Mouse (Mus musculus) liver, postnatal 0 days (tissue): ENCODE measurements at regions not wholly inside any gene's neighbourhood (a gene's known extent, or its start where the extent isn't known, plus 50 kb on each side); places are given as distances from the start of the nearest gene placed in this dataset.

ENCODE experiments used
- ATAC-seq: fragments of 200-750 bp; cut with Nextera tagmentation; 2 replicates; pipeline ENCODE4 v1.8.0; 2017; ENCODE audit warnings: mild to moderate bottlenecking, moderate library complexity
- DNase-seq: peaks from one replicate; pipeline ENCODE4 v3.0.0-alpha.2; 2016
- H3K27ac ChIP-seq: fragments of 300-500 bp; sonication (generic); 2 replicates; pipeline ENCODE4 v1.5.1; 2014; ENCODE audit warnings: antibody characterized with exemption, moderate library complexity, mild to moderate bottlenecking, low read depth
- H3K27me3 ChIP-seq: fragments of 300-500 bp; sonication (generic); 2 replicates; pipeline ENCODE4 v1.6.1; 2014; ENCODE audit warnings: low read length, control low read depth, mixed read lengths; ENCODE audit not compliant: insufficient read depth
- H3K36me3 ChIP-seq: fragments of 300-500 bp; sonication (generic); replicated peaks from 2 replicates; pipeline ENCODE4 v1.6.1; 2014; ENCODE audit warnings: mild to moderate bottlenecking, control low read depth, low read length, moderate library complexity, mixed read lengths; ENCODE audit not compliant: insufficient read depth
- H3K4me1 ChIP-seq: fragments of 300-500 bp; sonication (generic); 2 replicates; pipeline ENCODE4 v1.6.1; 2014; ENCODE audit warnings: antibody characterized with exemption, mild to moderate bottlenecking, control low read depth; ENCODE audit not compliant: insufficient read depth
- H3K4me2 ChIP-seq: fragments of 300-500 bp; sonication (generic); 2 replicates; pipeline ENCODE4 v1.6.1; 2014; ENCODE audit warnings: low read depth, mild to moderate bottlenecking, low read length, moderate library complexity, mixed read lengths
- H3K4me3 ChIP-seq: fragments of 300-500 bp; sonication (generic); 2 replicates; pipeline ENCODE4 v1.5.1; 2014; ENCODE audit warnings: low read depth, low read length
- H3K9ac ChIP-seq: fragments of 300-500 bp; sonication (generic); replicated peaks from 2 replicates; pipeline ENCODE4 v1.6.1; 2014; ENCODE audit warnings: mild to moderate bottlenecking, moderate library complexity
- H3K9me3 ChIP-seq: fragments of 300-500 bp; sonication (generic); 2 replicates; pipeline ENCODE4 v1.6.1; 2016; ENCODE audit warnings: mild to moderate bottlenecking, control low read depth, low read length, mixed read lengths
- CTCF ChIP-seq: sonication (generic); IDR thresholded peaks from 2 replicates; pipeline ENCODE4 v1.5.1; 2016; ENCODE audit warnings: antibody characterized with exemption, low read depth
- EP300 ChIP-seq: IDR thresholded peaks from 2 replicates; pipeline ENCODE4 v1.6.1; 2016; ENCODE audit warnings: antibody characterized with exemption, low read depth, mild to moderate bottlenecking
- WGBS: fragments of 180-500 bp; shearing (Covaris S2); extraction: QIAGEN DNeasy Blood & Tissue Kit; methylation state at CpG from one replicate; pipeline ENCODE4 v1.1.7; 2014; ENCODE audit not compliant: insufficient replicate concordance; 5-methylcytosine and 5-hydroxymethylcytosine counted together

GRCm38 (mm10) chr17:68112763-68113330 is 108.9 kb upstream of the Arhgap28 start:
- Histone ChIP-seq H3K4me1 (no peaks in the 10 kb centered on the region), H3K27ac (no peak overlapping the region), H3K9ac (no peak overlapping the region), H3K27me3 (no peaks in the 10 kb centered on the region), H3K4me2 (no peak overlapping the region), H3K36me3 (no peaks in the 10 kb centered on the region), H3K4me3 (no peak overlapping the region), H3K9me3 (no peaks in the 10 kb centered on the region)
- WGBS, result 76% methylated on average over 5 of the region's 5 CpGs
- ATAC-seq (no peak), DNase-seq (no peak)
- TF ChIP-seq EP300, result no peak
- TF ChIP-seq CTCF, result no peak

GRCm38 (mm10) chr17:68115599-68115998 is 111.7 kb upstream of the Arhgap28 start:
- H3K9me3 ChIP-seq, result no peaks in the 10 kb centered on the region
- H3K27me3 ChIP-seq, result no peaks in the 10 kb centered on the region
- no peak overlapping the region for H3K27ac ChIP-seq
- H3K4me2 ChIP-seq, result no peak overlapping the region
- H3K4me1 ChIP-seq, result no peaks in the 10 kb centered on the region
- no peak overlapping the region for H3K4me3 ChIP-seq
- ATAC-seq, result no peak
- no peak overlapping the region for H3K9ac ChIP-seq
- no peak for TF ChIP-seq EP300
- TF ChIP-seq CTCF, result no peak
- DNase-seq, result no peak
- 50% methylated on average over 4 of the region's 4 CpGs for WGBS
- no peaks in the 10 kb centered on the region for H3K36me3 ChIP-seq

- WGBS, result 54% methylated on average over 3 of the region's 3 CpGs
- Histone ChIP-seq H3K4me3 (no peak overlapping the region), H3K4me1 (no peaks in the 10 kb centered on the region), H3K36me3 (no peaks in the 10 kb centered on the region), H3K9me3 (no peaks in the 10 kb centered on the region), H3K27ac (no peak overlapping the region), H3K9ac (no peak overlapping the region), H3K27me3 (no peaks in the 10 kb centered on the region), H3K4me2 (no peak overlapping the region)
- no peak for DNase-seq
- TF ChIP-seq EP300, result no peak
- TF ChIP-seq CTCF, result no peak
- ATAC-seq, result no peak
These were observed 115.3 kb upstream of the Arhgap28 start for GRCm38 (mm10) chr17:68119055-68119698.

GRCm38 (mm10) chr17:68120230-68120629 is 116.3 kb upstream of the Arhgap28 start:
- no peak overlapping the region for H3K4me3 ChIP-seq
- no peak overlapping the region for H3K9ac ChIP-seq
- H3K4me1 ChIP-seq, result no peaks in the 10 kb centered on the region
- no peaks in the 10 kb centered on the region for H3K36me3 ChIP-seq
- no peak for TF ChIP-seq CTCF
- TF ChIP-seq EP300, result no peak
- 74% methylated on average over 5 of the region's 5 CpGs for WGBS
- no peaks in the 10 kb centered on the region for H3K27me3 ChIP-seq
- no peak overlapping the region for H3K4me2 ChIP-seq
- H3K9me3 ChIP-seq, result no peaks in the 10 kb centered on the region
- no peak for DNase-seq
- no peak for ATAC-seq
- H3K27ac ChIP-seq, result no peak overlapping the region

DNA sequence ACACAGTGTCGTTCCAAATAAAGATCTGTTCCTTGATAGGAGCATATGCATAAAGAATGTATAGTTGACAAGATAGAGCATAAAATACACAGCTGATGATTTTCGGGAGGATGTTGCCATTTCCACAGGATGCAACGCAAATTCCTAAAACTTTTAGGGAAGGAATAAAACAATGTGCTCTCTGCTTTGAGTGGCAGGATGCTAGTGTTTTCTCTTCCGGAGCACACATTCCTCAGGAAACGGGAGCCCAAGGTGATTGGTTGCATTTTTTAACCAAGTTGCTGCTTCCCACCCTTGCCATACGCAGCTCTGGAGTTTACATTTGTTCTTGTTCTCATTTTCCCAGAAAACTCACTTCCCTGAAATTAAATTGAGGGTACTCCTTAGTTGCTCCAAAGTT is 116.8 kb upstream of the Arhgap28 start:
- no peak for ATAC-seq
- H3K27ac ChIP-seq, result no peak overlapping the region

DNA sequence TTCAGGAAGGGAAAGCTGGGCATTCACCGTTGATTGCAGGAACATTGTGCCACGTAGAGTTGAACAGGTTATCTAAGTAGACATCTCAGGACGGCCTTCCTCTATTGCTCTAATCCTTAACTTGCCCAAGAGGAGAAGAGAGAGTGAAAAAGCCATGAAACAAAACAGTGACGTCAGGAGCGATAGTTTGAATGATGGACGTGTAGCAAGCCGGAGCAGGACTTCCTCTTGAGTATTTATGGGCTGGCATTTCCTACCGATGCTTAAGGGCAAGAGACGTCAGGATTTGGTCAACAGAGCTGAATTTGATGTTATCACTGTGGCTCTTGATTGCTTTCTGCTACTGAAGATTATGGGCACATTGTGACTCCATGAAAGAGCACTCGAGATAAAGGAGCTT is 130.5 kb upstream of the Arhgap28 start:
- ATAC-seq, result no peak

More for the DNA sequence above, 116.8 kb upstream of the Arhgap28 start:
- WGBS, result 64% methylated on average over 6 of the region's 6 CpGs
- no peak for DNase-seq
- Histone ChIP-seq H3K36me3 (no peaks in the 10 kb centered on the region), H3K9ac (no peak overlapping the region), H3K27me3 (no peaks in the 10 kb centered on the region), H3K4me3 (no peak overlapping the region), H3K4me2 (no peak overlapping the region), H3K9me3 (no peaks in the 10 kb centered on the region), H3K4me1 (no peaks in the 10 kb centered on the region)
- TF ChIP-seq CTCF, result no peak
- TF ChIP-seq EP300, result no peak

More for the DNA sequence above, 130.5 kb upstream of the Arhgap28 start:
- TF ChIP-seq CTCF, result no peak
- no peak for TF ChIP-seq EP300
- H3K9me3 ChIP-seq, result no peaks in the 10 kb centered on the region
- H3K27ac ChIP-seq, result no peak overlapping the region
- H3K4me3 ChIP-seq, result no peak overlapping the region
- no peak for DNase-seq
- H3K4me1 ChIP-seq, result no peaks in the 10 kb centered on the region
- no peaks in the 10 kb centered on the region for H3K27me3 ChIP-seq
- H3K4me2 ChIP-seq, result no peak overlapping the region
- no peak overlapping the region for H3K9ac ChIP-seq
- H3K36me3 ChIP-seq, result no peaks in the 10 kb centered on the region
- 36% methylated on average over 10 of the region's 10 CpGs for WGBS
